Mouse (Mus musculus): Measurements from ENCODE around the gene Nup133.

GRCm38 (mm10) chr8:123882412-123882811, 66.7 kb downstream of the Nup133 start:
- TF ChIP-seq CTCF (IDR thresholded peaks at IDR 0.05; ENCODE audit: extremely low read depth, insufficient read depth, low read length) (no peak), POLR2A (IDR thresholded peaks at IDR 0.05; ENCODE audit: extremely low read depth, insufficient read depth, low read length) (no peak)
